Mouse (Mus musculus) bone marrow, adult 2 months (tissue): ENCODE data around the gene Plk1. TPM values are rescaled to one million over a fixed set of nuclear protein-coding genes. Genes with fewer than 3 reads are reported as not detected.

Source experiments
- H3K27ac ChIP-seq: fragments of 200-500 bp; 2 replicates; pipeline ENCODE4 v1.5.1; 2012; ENCODE audit warnings: low read depth, mild to moderate bottlenecking, control low read depth, inconsistent platforms, low read length; ENCODE audit not compliant: control insufficient read depth, poor library complexity, insufficient read depth
- H3K4me1 ChIP-seq: fragments of 200-500 bp; 2 replicates; pipeline ENCODE4 v1.6.1; 2011; ENCODE audit warnings: low read length; ENCODE audit not compliant: control insufficient read depth, insufficient read depth
- H3K4me3 ChIP-seq: fragments of 200-500 bp; replicated peaks from 2 replicates; pipeline ENCODE3; 2011; ENCODE audit warnings: mild to moderate bottlenecking, low read depth, low read length, control low read depth; ENCODE audit not compliant: control insufficient read depth
- CTCF ChIP-seq: fragments of 200-500 bp; IDR thresholded peaks from 2 replicates; pipeline ENCODE4 v1.5.1; 2011; ENCODE audit warnings: low read length, control low read depth; ENCODE audit not compliant: control insufficient read depth, insufficient read depth
- POLR2A ChIP-seq: fragments of 200-500 bp; IDR thresholded peaks from 2 replicates; pipeline ENCODE4 v1.6.1; 2011; ENCODE audit warnings: low read depth, mild to moderate bottlenecking, control low read depth, low read length, borderline replicate concordance; ENCODE audit not compliant: control insufficient read depth
- WGBS: fragments of 180-500 bp; shearing (Covaris S2); methylation state at CpG from one replicate; pipeline ENCODE4 v1.1.7; 2018; 5-methylcytosine and 5-hydroxymethylcytosine counted together
- polyA plus RNA-seq: library from polyadenylated mRNA; stranded (reverse); fragments of >200 nt; gene quantifications from 2 replicates; pipeline ENCODE4 v1.2.4, GENCODE M21; 2011; ENCODE audit warnings: low replicate concordance; ENCODE audit not compliant: missing spikeins, insufficient read depth, insufficient read length

Plk1 gene
- polyA plus RNA-seq, 1 experiment, result 36.1 TPM

GRCm38 (mm10) chr7:122180720-122181119 is 21.5 kb downstream of the Plk1 start:
- TF ChIP-seq CTCF (no peak), POLR2A (no peak)
- Histone ChIP-seq H3K27ac (no peak overlapping the region), H3K4me3 (no peak overlapping the region), H3K4me1 (no peaks in the 10 kb centered on the region)
- 89% methylated on average over 7 of the region's 7 CpGs for WGBS

- Histone ChIP-seq H3K4me1 (no peaks in the 10 kb centered on the region), H3K4me3 (no peak overlapping the region), H3K27ac (no peak overlapping the region)
- TF ChIP-seq POLR2A, result no peak
- no peak for TF ChIP-seq CTCF
- WGBS, result 60% methylated on average over 5 of the region's 5 CpGs
Measured at GRCm38 (mm10) chr7:122184569-122184968, 25.3 kb downstream of the Plk1 start.

GRCm38 (mm10) chr7:122186043-122186442 is 26.8 kb downstream of the Plk1 start, which contains the start of gene Ern2:
TSS of gene Ern2 (minus strand) at chr7:122186207.
- WGBS, result 15% methylated on average over 17 of the region's 17 CpGs
- no peak within 1 kb of the TSS for H3K4me3 ChIP-seq
- no peak within 1 kb of the TSS for H3K27ac ChIP-seq
- H3K4me1 ChIP-seq, result no peaks in the 10 kb centered on the region
- no peak for TF ChIP-seq CTCF
- no peak for TF ChIP-seq POLR2A

GRCm38 (mm10) chr7:122189484-122189883 is 30.2 kb downstream of the Plk1 start:
- H3K27ac ChIP-seq, result no peak overlapping the region
- no peak overlapping the region for H3K4me3 ChIP-seq
- H3K4me1 ChIP-seq, result no peaks in the 10 kb centered on the region
- WGBS, result 34% methylated on average over 7 of the region's 7 CpGs
- TF ChIP-seq POLR2A (no peak), CTCF (peak; percentile 83)

GRCm38 (mm10) chr7:122191097-122191496 is 31.9 kb downstream of the Plk1 start:
- Histone ChIP-seq H3K4me1 (no peaks in the 10 kb centered on the region), H3K4me3 (no peak overlapping the region), H3K27ac (no peak overlapping the region)
- WGBS, result 75% methylated on average over 10 of the region's 10 CpGs
- TF ChIP-seq POLR2A (no peak), CTCF (no peak)

GRCm38 (mm10) chr7:122193919-122194318 is 34.7 kb downstream of the Plk1 start:
- Histone ChIP-seq H3K4me3 (no peak overlapping the region), H3K4me1 (no peaks in the 10 kb centered on the region), H3K27ac (no peak overlapping the region)
- TF ChIP-seq CTCF (no peak), POLR2A (no peak)

- Histone ChIP-seq H3K4me3 (no peak overlapping the region), H3K27ac (no peak overlapping the region), H3K4me1 (no peaks in the 10 kb centered on the region)
- WGBS, result 63% methylated on average over 9 of the region's 9 CpGs
- TF ChIP-seq POLR2A, result no peak
- TF ChIP-seq CTCF, result no peak
Measured at GRCm38 (mm10) chr7:122196771-122197170, 37.5 kb downstream of the Plk1 start.

- no peak overlapping the region for H3K4me3 ChIP-seq
- 24% methylated on average over 4 of the region's 4 CpGs for WGBS
- TF ChIP-seq CTCF (no peak), POLR2A (no peak)
- H3K27ac ChIP-seq, result no peak overlapping the region
- H3K4me1 ChIP-seq, result no peaks in the 10 kb centered on the region
Measured at GRCm38 (mm10) chr7:122197306-122197705, 38.1 kb downstream of the Plk1 start.

GRCm38 (mm10) chr7:122199296-122199695 is 40.1 kb downstream of the Plk1 start:
- 26% methylated on average over 5 of the region's 5 CpGs for WGBS
- H3K4me3 ChIP-seq, result no peak overlapping the region
- no peaks in the 10 kb centered on the region for H3K4me1 ChIP-seq
- TF ChIP-seq POLR2A (no peak), CTCF (peak; percentile 31)
- no peak overlapping the region for H3K27ac ChIP-seq
